Mouse (Mus musculus) MEL (cell line): ENCODE results near the gene Gabrb3. TPM values are rescaled to one million over a fixed set of nuclear protein-coding genes. Genes with fewer than 3 reads are reported as not detected.

ENCODE experiments used
- DNase-seq: peaks from one replicate; pipeline ENCODE4 v3.0.0; 2011; ENCODE audit warnings: low read depth, low spot score
- H3K27ac ChIP-seq: 2 replicates; pipeline ENCODE4 v1.5.1; 2012; ENCODE audit warnings: low read depth, mild to moderate bottlenecking, control low read depth, low read length, moderate library complexity; ENCODE audit not compliant: control insufficient read depth
- H3K27me3 ChIP-seq, 2 experiments: fragments of 150-350 bp in 1 of 2; sonication (generic) in 1 of 2; 2 replicates each; pipeline ENCODE4 v1.6.1; 2012; ENCODE audit warnings: low read length in 2 of 2, mild to moderate bottlenecking in 2 of 2, improper control_type of control experiment in 1 of 2, moderate library complexity in 1 of 2; ENCODE audit not compliant: insufficient read depth in 2 of 2, control insufficient read depth in 1 of 2
- H3K36me3 ChIP-seq, 2 experiments: 2 replicates each; pipeline ENCODE4 v1.6.1; 2012 to 2014; ENCODE audit warnings: low read length in 2 of 2, improper control_type of control experiment in 1 of 2, inconsistent platforms in 1 of 2, mild to moderate bottlenecking in 1 of 2; ENCODE audit not compliant: insufficient read depth in 2 of 2, control insufficient read depth in 1 of 2
- H3K4me1 ChIP-seq, 2 experiments: fragments of 150-350 bp in 1 of 2; sonication (generic) in 1 of 2; 2 replicates each; pipeline ENCODE4 v1.6.1; 2012; ENCODE audit warnings: low read length in 2 of 2, improper control_type of control experiment in 1 of 2, mild to moderate bottlenecking in 1 of 2; ENCODE audit not compliant: insufficient read depth in 2 of 2, control insufficient read depth in 1 of 2
- H3K4me3 ChIP-seq, 2 experiments: fragments of 150-350 bp in 1 of 2; sonication (generic) in 1 of 2; 2 replicates each; pipeline ENCODE4 v1.5.1; 2012; ENCODE audit warnings: low read depth in 2 of 2, low read length in 2 of 2, mild to moderate bottlenecking in 2 of 2, moderate library complexity in 2 of 2, control low read depth in 1 of 2, improper control_type of control experiment in 1 of 2; ENCODE audit not compliant: control insufficient read depth in 1 of 2, insufficient read depth in 1 of 2
- H3K79me2 ChIP-seq: 2 replicates; pipeline ENCODE4 v1.6.1; 2012; ENCODE audit warnings: mild to moderate bottlenecking, low read length, moderate library complexity; ENCODE audit not compliant: control insufficient read depth, poor library complexity, insufficient read depth
- H3K9ac ChIP-seq: 2 replicates; pipeline ENCODE4 v1.6.1; 2012; ENCODE audit warnings: low read depth, mild to moderate bottlenecking, control low read depth, low read length, moderate library complexity; ENCODE audit not compliant: control insufficient read depth, poor library complexity, severe bottlenecking
- H3K9me3 ChIP-seq: fragments of 150-350 bp; sonication (generic); replicated peaks from 2 replicates; pipeline ENCODE4 v1.6.1; 2012; ENCODE audit warnings: mild to moderate bottlenecking, low read length, improper control_type of control experiment, moderate library complexity; ENCODE audit not compliant: insufficient read depth
- CHD1 ChIP-seq: IDR thresholded peaks from 2 replicates; pipeline ENCODE4 v1.6.1; 2012; ENCODE audit warnings: low read depth, mild to moderate bottlenecking, inconsistent platforms, low read length, improper control_type of control experiment
- CHD2 ChIP-seq: IDR thresholded peaks from 2 replicates; pipeline ENCODE4 v1.6.1; 2011; ENCODE audit warnings: low read length, improper control_type of control experiment
- CTCF ChIP-seq, 3 experiments: IDR thresholded peaks in 2 of 3; conservative IDR thresholded peaks in 1 of 3; 2 replicates each; pipeline ENCODE4 v1.5.1; 2011 to 2012; ENCODE audit warnings: low read length in 3 of 3, low read depth in 2 of 3, mild to moderate bottlenecking in 2 of 3, improper control_type of control experiment in 1 of 3, inconsistent platforms in 1 of 3, mixed read lengths in 1 of 3, moderate library complexity in 1 of 3; ENCODE audit not compliant: control insufficient read depth in 1 of 3, insufficient read depth in 1 of 3, poor library complexity in 1 of 3, severe bottlenecking in 1 of 3
- EP300 ChIP-seq, 2 experiments: IDR thresholded peaks; 2 replicates each; pipeline ENCODE4 v1.6.1; 2011; ENCODE audit warnings: improper control_type of control experiment in 2 of 2, low read length in 2 of 2, low read depth in 1 of 2, mild to moderate bottlenecking in 1 of 2
- ETS1 ChIP-seq: IDR thresholded peaks from 2 replicates; pipeline ENCODE4 v1.6.1; 2012; ENCODE audit warnings: low read depth, mild to moderate bottlenecking, inconsistent platforms, low read length, improper control_type of control experiment, moderate library complexity
- GABPA ChIP-seq: IDR thresholded peaks from 2 replicates; pipeline ENCODE4 v1.6.1; 2012; ENCODE audit warnings: low read depth, mild to moderate bottlenecking, inconsistent platforms, low read length, improper control_type of control experiment, moderate library complexity
- HCFC1 ChIP-seq: IDR thresholded peaks from 2 replicates; pipeline ENCODE4 v1.6.1; 2012; ENCODE audit warnings: low read depth, mild to moderate bottlenecking, inconsistent platforms, low read length, improper control_type of control experiment, moderate library complexity
- JUND ChIP-seq: IDR thresholded peaks from 2 replicates; pipeline ENCODE4 v1.6.1; 2011; ENCODE audit warnings: low read depth, mild to moderate bottlenecking, improper control_type of control experiment, low read length
- MAFK ChIP-seq: IDR thresholded peaks from 2 replicates; pipeline ENCODE4 v1.6.1; 2011; ENCODE audit warnings: low read depth, mild to moderate bottlenecking, low read length, improper control_type of control experiment, borderline replicate concordance
- MEF2A ChIP-seq: IDR thresholded peaks from 2 replicates; pipeline ENCODE4 v1.6.1; 2014; ENCODE audit warnings: low read depth, mild to moderate bottlenecking, inconsistent platforms, low read length, improper control_type of control experiment; ENCODE audit not compliant: poor library complexity, insufficient replicate concordance, severe bottlenecking; ENCODE audit errors: extremely low read depth
- MXI1 ChIP-seq: IDR thresholded peaks from 2 replicates; pipeline ENCODE4 v1.6.1; 2011; ENCODE audit warnings: mild to moderate bottlenecking, low read depth, low read length, improper control_type of control experiment
- MYB ChIP-seq: IDR thresholded peaks from 2 replicates; pipeline ENCODE4 v1.6.1; 2011; ENCODE audit warnings: mild to moderate bottlenecking, low read depth, low read length, improper control_type of control experiment
- MYC ChIP-seq: IDR thresholded peaks from 2 replicates; pipeline ENCODE4 v1.6.1; 2011; ENCODE audit warnings: low read depth, mild to moderate bottlenecking, low read length, improper control_type of control experiment, moderate library complexity
- NELFE ChIP-seq: IDR thresholded peaks from 2 replicates; pipeline ENCODE4 v1.6.1; 2011; ENCODE audit warnings: low read depth, low read length, improper control_type of control experiment
- NRF1 ChIP-seq: IDR thresholded peaks from 2 replicates; pipeline ENCODE4 v1.6.1; 2014; ENCODE audit warnings: low read depth, mild to moderate bottlenecking, inconsistent platforms, low read length, improper control_type of control experiment, moderate library complexity; ENCODE audit not compliant: poor library complexity, insufficient read depth, severe bottlenecking
- POLR2AphosphoS2 ChIP-seq: IDR thresholded peaks from 2 replicates; pipeline ENCODE4 v1.6.1; 2011; ENCODE audit warnings: low read length, improper control_type of control experiment
- POLR2AphosphoS5 ChIP-seq: IDR thresholded peaks from 2 replicates; pipeline ENCODE4 v1.6.1; 2012; ENCODE audit warnings: low read depth, borderline replicate concordance, mild to moderate bottlenecking, inconsistent platforms, low read length, moderate library complexity, mixed read lengths
- RCOR1 ChIP-seq: IDR thresholded peaks from 2 replicates; pipeline ENCODE4 v1.6.1; 2012; ENCODE audit warnings: low read depth, mild to moderate bottlenecking, inconsistent platforms, low read length, improper control_type of control experiment
- SMC3 ChIP-seq: IDR thresholded peaks from 2 replicates; pipeline ENCODE4 v1.6.1; 2011; ENCODE audit warnings: low read depth, low read length, improper control_type of control experiment
- TCF12 ChIP-seq: IDR thresholded peaks from 2 replicates; pipeline ENCODE4 v1.6.1; 2014; ENCODE audit warnings: low read depth, mild to moderate bottlenecking, inconsistent platforms, low read length, improper control_type of control experiment, moderate library complexity
- UBTF ChIP-seq: IDR thresholded peaks from 2 replicates; pipeline ENCODE4 v1.6.1; 2012; ENCODE audit warnings: low read depth, mild to moderate bottlenecking, inconsistent platforms, low read length, improper control_type of control experiment, moderate library complexity, borderline replicate concordance; ENCODE audit not compliant: insufficient read depth
- USF1 ChIP-seq: IDR thresholded peaks from 2 replicates; pipeline ENCODE4 v1.6.1; 2014; ENCODE audit warnings: low read depth, mild to moderate bottlenecking, inconsistent platforms, low read length, improper control_type of control experiment, moderate library complexity
- ZMIZ1 ChIP-seq: IDR thresholded peaks from 2 replicates; pipeline ENCODE4 v1.6.1; 2012; ENCODE audit warnings: low read depth, mild to moderate bottlenecking, inconsistent platforms, low read length, improper control_type of control experiment, moderate library complexity
- ZNF384 ChIP-seq: IDR thresholded peaks from 2 replicates; pipeline ENCODE4 v1.6.1; 2012; ENCODE audit warnings: low read depth, mild to moderate bottlenecking, inconsistent platforms, low read length, improper control_type of control experiment
- polyA plus RNA-seq, 2 experiments: library from polyadenylated mRNA; stranded (reverse) in 1 of 2; unstranded in 1 of 2; fragments of >175 nt in 1 of 2; fragments of >200 nt in 1 of 2; gene quantifications; 2 replicates each; pipeline versions ENCODE4 v1.2.1 to v1.2.4; 2012; ENCODE audit warnings: low replicate concordance in 2 of 2, low read depth in 1 of 2; ENCODE audit not compliant: insufficient read length in 2 of 2, insufficient read depth in 1 of 2, missing spikeins in 1 of 2
- total RNA-seq: library from RNA; depleted of rRNA; stranded (reverse); fragments of 300-350 nt; gene quantifications from 2 replicates; pipeline ENCODE4 v1.2.3, GENCODE M21; 2012

Gabrb3 gene
- total and polyA plus RNA-seq, 3 experiments: not detected

GRCm38 (mm10) chr7:57597341-57597740 is 177.8 kb downstream of the Gabrb3 start:
- H3K9me3 ChIP-seq: no peaks in the 10 kb centered on the region

GRCm38 (mm10) chr7:57618697-57619096 is 199.2 kb downstream of the Gabrb3 start:
- H3K79me2 ChIP-seq: no peaks in the 10 kb centered on the region
- H3K4me1 ChIP-seq: no peaks in the 10 kb centered on the region
- H3K9me3 ChIP-seq: no peaks in the 10 kb centered on the region
- TF ChIP-seq RCOR1 (no peak), CTCF (IDR thresholded peaks at IDR 0.05 in 2 of 3, conservative IDR thresholded peaks at IDR 0.05 in 1 of 3; ENCODE audit: control insufficient read depth in 1 of 3, insufficient read depth in 1 of 3, low read depth in 2 of 3, low read length in 3 of 3, poor library complexity in 1 of 3, severe bottlenecking in 1 of 3) (no peak), CHD2 (no peak), POLR2AphosphoS5 (no peak), HCFC1 (no peak), ZNF384 (no peak), EP300 (IDR thresholded peaks at IDR 0.05; ENCODE audit: low read depth in 1 of 2, low read length in 2 of 2) (no peak), GABPA (no peak), CHD1 (no peak), ETS1 (no peak), MXI1 (no peak), JUND (no peak), MAFK (no peak), USF1 (no peak), MYB (no peak), ZMIZ1 (no peak), UBTF (no peak), MEF2A (no peak)
- H3K27me3 ChIP-seq: no peaks in the 10 kb centered on the region
- H3K4me3 ChIP-seq: no peak overlapping the region
- no peaks in the 10 kb centered on the region for H3K36me3 ChIP-seq
- H3K27ac ChIP-seq: no peak overlapping the region
- DNase-seq: no peak
- no peak overlapping the region for H3K9ac ChIP-seq

More at GRCm38 (mm10) chr7:57597341-57597740, 177.8 kb downstream of the Gabrb3 start:
- Histone ChIP-seq H3K4me3 (no peak overlapping the region), H3K9ac (no peak overlapping the region), H3K4me1 (no peaks in the 10 kb centered on the region), H3K36me3 (no peaks in the 10 kb centered on the region), H3K79me2 (no peaks in the 10 kb centered on the region), H3K27me3 (no peaks in the 10 kb centered on the region), H3K27ac (no peak overlapping the region)
- TF ChIP-seq MYB: no peak
- no peak for TF ChIP-seq ZNF384
- TF ChIP-seq ETS1: no peak
- no peak for TF ChIP-seq TCF12
- no peak for TF ChIP-seq MXI1
- no peak for TF ChIP-seq MYC
- TF ChIP-seq NELFE: no peak
- no peak for TF ChIP-seq POLR2AphosphoS2
- no peak for TF ChIP-seq NRF1
- TF ChIP-seq POLR2AphosphoS5: no peak
- no peak for TF ChIP-seq CTCF (IDR thresholded peaks at IDR 0.05 in 2 of 3, conservative IDR thresholded peaks at IDR 0.05 in 1 of 3; ENCODE audit: control insufficient read depth in 1 of 3, insufficient read depth in 1 of 3, low read depth in 2 of 3, low read length in 3 of 3, poor library complexity in 1 of 3, severe bottlenecking in 1 of 3)
- no peak for TF ChIP-seq SMC3
- no peak for DNase-seq
